Mouse (Mus musculus) lung, embryonic 15.5 days (tissue): ENCODE data around the gene Dhx8. TPM values are rescaled to one million over a fixed set of nuclear protein-coding genes. Genes with fewer than 3 reads are reported as not detected.

Source experiments
- ATAC-seq: fragments of 200-750 bp; cut with Nextera tagmentation; 2 replicates; pipeline ENCODE4 v1.8.0; 2017; ENCODE audit warnings: moderate number of reproducible peaks, borderline replicate concordance; ENCODE audit not compliant: low FRiP score, low TSS enrichment; ENCODE audit errors: extremely low read depth
- H3K27ac ChIP-seq: fragments of 300-500 bp; sonication (generic); 2 replicates; pipeline ENCODE4 v1.5.1; 2015; ENCODE audit warnings: moderate library complexity, mild to moderate bottlenecking, inconsistent platforms
- H3K27me3 ChIP-seq: fragments of 300-500 bp; sonication (generic); 2 replicates; pipeline ENCODE4 v1.6.1; 2015; ENCODE audit warnings: inconsistent platforms
- H3K36me3 ChIP-seq: fragments of 300-500 bp; sonication (generic); 2 replicates; pipeline ENCODE4 v1.6.1; 2015; ENCODE audit warnings: inconsistent platforms
- H3K4me1 ChIP-seq: fragments of 300-500 bp; sonication (generic); 2 replicates; pipeline ENCODE4 v1.6.1; 2015; ENCODE audit warnings: inconsistent platforms
- H3K4me2 ChIP-seq: fragments of 300-500 bp; sonication (generic); 2 replicates; pipeline ENCODE4 v1.6.1; 2015; ENCODE audit warnings: inconsistent platforms, mild to moderate bottlenecking, moderate library complexity
- H3K4me3 ChIP-seq: fragments of 300-500 bp; sonication (generic); 2 replicates; pipeline ENCODE4 v1.5.1; 2015; ENCODE audit warnings: mild to moderate bottlenecking, inconsistent platforms
- H3K9ac ChIP-seq: fragments of 300-500 bp; sonication (generic); 2 replicates; pipeline ENCODE4 v1.6.1; 2015; ENCODE audit warnings: inconsistent platforms
- H3K9me3 ChIP-seq: fragments of 300-500 bp; sonication (generic); 2 replicates; pipeline ENCODE4 v1.6.1; 2016; ENCODE audit warnings: inconsistent platforms
- WGBS: fragments of 180-500 bp; shearing (Covaris S2); methylation state at CpG from one replicate; pipeline ENCODE4 v1.1.7; 2015; 5-methylcytosine and 5-hydroxymethylcytosine counted together
- polyA plus RNA-seq: library from polyadenylated mRNA; unstranded; fragments of >200 nt; fragmentation: Nextera tagmentation; extraction: Ambion mirVana; gene quantifications from 2 replicates; pipeline ENCODE4 v1.2.1, GENCODE M21; 2015

Dhx8 gene
- polyA plus RNA-seq, 1 experiment from 2014 or later, result 31.2 TPM

GRCm38 (mm10) chr11:101758431-101758830, 25.7 kb downstream of the Dhx8 start:
- H3K4me1 ChIP-seq, result peaks cover 17% of the 10 kb centered on the region; the same call in 1 of the 2 replicates
- no peaks in the 10 kb centered on the region for H3K9me3 ChIP-seq
- no peaks in the 10 kb centered on the region for H3K27me3 ChIP-seq
- no peak overlapping the region for H3K4me3 ChIP-seq
- ATAC-seq, result no peak
- peak overlapping the region; percentile 71; the same call in 1 of the 2 replicates for H3K27ac ChIP-seq
- no peak overlapping the region for H3K4me2 ChIP-seq
- H3K36me3 ChIP-seq, result peaks cover 73% of the 10 kb centered on the region
- 59% methylated on average over 5 of the region's 5 CpGs for WGBS
- H3K9ac ChIP-seq, result no peak overlapping the region

- no peak overlapping the region for H3K4me3 ChIP-seq
- H3K27ac ChIP-seq, result no peak overlapping the region
- H3K9me3 ChIP-seq, result no peaks in the 10 kb centered on the region
- no peak for ATAC-seq
- H3K27me3 ChIP-seq, result no peaks in the 10 kb centered on the region
- H3K9ac ChIP-seq, result no peak overlapping the region
- H3K4me1 ChIP-seq, result peaks cover 17% of the 10 kb centered on the region; the same call in 1 of the 2 replicates
- H3K36me3 ChIP-seq, result peaks cover 70% of the 10 kb centered on the region
- WGBS, result 93% methylated on average over 3 of the region's 3 CpGs
- no peak overlapping the region for H3K4me2 ChIP-seq
Measured at GRCm38 (mm10) chr11:101759530-101759929, 26.8 kb downstream of the Dhx8 start.

GRCm38 (mm10) chr11:101763723-101764122, 31.0 kb downstream of the Dhx8 start:
- H3K4me3 ChIP-seq, result no peak overlapping the region
- ATAC-seq, result no peak

GRCm38 (mm10) chr11:101764546-101764945, 31.8 kb downstream of the Dhx8 start:
- Histone ChIP-seq H3K9me3 (no peaks in the 10 kb centered on the region), H3K4me2 (no peak overlapping the region), H3K9ac (no peak overlapping the region), H3K27me3 (no peaks in the 10 kb centered on the region), H3K36me3 (peaks cover 75% of the 10 kb centered on the region), H3K4me3 (no peak overlapping the region), H3K27ac (no peak overlapping the region), H3K4me1 (no peaks in the 10 kb centered on the region)
- no peak for ATAC-seq
- WGBS, result 94% methylated on average over 8 of the region's 8 CpGs

More at GRCm38 (mm10) chr11:101763723-101764122, 31.0 kb downstream of the Dhx8 start:
- H3K27ac ChIP-seq, result no peak overlapping the region
- 49% methylated on average over 7 of the region's 7 CpGs for WGBS
- H3K36me3 ChIP-seq, result peaks cover 80% of the 10 kb centered on the region
- no peaks in the 10 kb centered on the region for H3K9me3 ChIP-seq
- H3K4me1 ChIP-seq, result no peaks in the 10 kb centered on the region
- no peak overlapping the region for H3K9ac ChIP-seq
- H3K27me3 ChIP-seq, result no peaks in the 10 kb centered on the region
- H3K4me2 ChIP-seq, result no peak overlapping the region

- Histone ChIP-seq H3K4me2 (no peak overlapping the region), H3K27ac (no peak overlapping the region), H3K4me3 (no peak overlapping the region), H3K9ac (no peak overlapping the region), H3K27me3 (no peaks in the 10 kb centered on the region), H3K9me3 (no peaks in the 10 kb centered on the region), H3K4me1 (peaks cover 7% of the 10 kb centered on the region), H3K36me3 (peaks cover 56% of the 10 kb centered on the region)
- 70% methylated on average over 5 of the region's 5 CpGs for WGBS
- no peak for ATAC-seq
Measured at GRCm38 (mm10) chr11:101767326-101767725, 34.6 kb downstream of the Dhx8 start.

GRCm38 (mm10) chr11:101768721-101769120, 36.0 kb downstream of the Dhx8 start:
- Histone ChIP-seq H3K9me3 (no peaks in the 10 kb centered on the region), H3K4me3 (no peak overlapping the region), H3K9ac (no peak overlapping the region), H3K27ac (no peak overlapping the region), H3K36me3 (peaks cover 52% of the 10 kb centered on the region), H3K27me3 (peaks cover 5% of the 10 kb centered on the region), H3K4me2 (no peak overlapping the region), H3K4me1 (peaks cover 15% of the 10 kb centered on the region)
- WGBS, result 87% methylated on average over 6 of the region's 6 CpGs
- ATAC-seq, result no peak

- H3K9ac ChIP-seq, result no peak overlapping the region
- peaks cover 8% of the 10 kb centered on the region for H3K27me3 ChIP-seq
- H3K4me2 ChIP-seq, result no peak overlapping the region
- WGBS, result 91% methylated on average over 12 of the region's 12 CpGs
- H3K9me3 ChIP-seq, result no peaks in the 10 kb centered on the region
- no peak overlapping the region for H3K27ac ChIP-seq
- no peak for ATAC-seq
- H3K4me1 ChIP-seq, result peaks cover 15% of the 10 kb centered on the region
- H3K36me3 ChIP-seq, result peaks cover 39% of the 10 kb centered on the region
- H3K4me3 ChIP-seq, result no peak overlapping the region
Measured at GRCm38 (mm10) chr11:101770266-101770665, 37.5 kb downstream of the Dhx8 start.

GRCm38 (mm10) chr11:101772027-101772426, 39.3 kb downstream of the Dhx8 start:
- WGBS, result 10% methylated on average over 5 of the region's 5 CpGs

GRCm38 (mm10) chr11:101772449-101772848, 39.7 kb downstream of the Dhx8 start:
- peak; percentile 72; the same call in 1 of the 2 replicates for ATAC-seq
- Histone ChIP-seq H3K4me2 (peak overlapping the region; percentile 59), H3K27me3 (peaks cover 8% of the 10 kb centered on the region), H3K4me1 (peaks cover 15% of the 10 kb centered on the region), H3K27ac (no peak overlapping the region), H3K36me3 (peaks cover 18% of the 10 kb centered on the region), H3K4me3 (peak overlapping the region; percentile 27), H3K9ac (no peak overlapping the region), H3K9me3 (no peaks in the 10 kb centered on the region)
- under 1% methylated on average over 16 of the region's 16 CpGs for WGBS

More at GRCm38 (mm10) chr11:101772027-101772426, 39.3 kb downstream of the Dhx8 start:
- Histone ChIP-seq H3K4me2 (peak overlapping the region; percentile 59), H3K9ac (no peak overlapping the region), H3K27me3 (peaks cover 8% of the 10 kb centered on the region), H3K27ac (no peak overlapping the region), H3K4me1 (peaks cover 15% of the 10 kb centered on the region), H3K9me3 (no peaks in the 10 kb centered on the region), H3K4me3 (peak overlapping the region; percentile 27; the same call in 1 of the 2 replicates), H3K36me3 (peaks cover 22% of the 10 kb centered on the region)
- peak; percentile 23; the same call in 1 of the 2 replicates for ATAC-seq

- WGBS, result 73% methylated on average over 4 of the region's 4 CpGs
- no peak for ATAC-seq
- no peak overlapping the region for H3K27ac ChIP-seq
- H3K4me1 ChIP-seq, result peaks cover 13% of the 10 kb centered on the region
- no peak overlapping the region for H3K9ac ChIP-seq
- H3K4me3 ChIP-seq, result no peak overlapping the region
- H3K4me2 ChIP-seq, result no peak overlapping the region
- H3K36me3 ChIP-seq, result no peaks in the 10 kb centered on the region
- peaks cover 15% of the 10 kb centered on the region for H3K27me3 ChIP-seq
- no peaks in the 10 kb centered on the region for H3K9me3 ChIP-seq
Measured at GRCm38 (mm10) chr11:101776846-101777245, 44.1 kb downstream of the Dhx8 start.

- Histone ChIP-seq H3K4me1 (peaks cover 19% of the 10 kb centered on the region), H3K36me3 (no peaks in the 10 kb centered on the region), H3K27me3 (peaks cover 64% of the 10 kb centered on the region), H3K9me3 (no peaks in the 10 kb centered on the region), H3K9ac (no peak overlapping the region), H3K4me3 (no peak overlapping the region), H3K27ac (no peak overlapping the region), H3K4me2 (peak overlapping the region; percentile 97; the same call in 1 of the 2 replicates)
- ATAC-seq, result no peak
- 55% methylated on average over 1 of the region's 1 CpGs for WGBS
Measured at GRCm38 (mm10) chr11:101783135-101783534, 50.4 kb downstream of the Dhx8 start.

GRCm38 (mm10) chr11:101783584-101783983, 50.9 kb downstream of the Dhx8 start:
- ATAC-seq, result no peak
- H3K9ac ChIP-seq, result no peak overlapping the region
- H3K27me3 ChIP-seq, result peaks cover 69% of the 10 kb centered on the region
- WGBS, result 16% methylated on average over 9 of the region's 9 CpGs
- H3K9me3 ChIP-seq, result no peaks in the 10 kb centered on the region
- H3K4me2 ChIP-seq, result peak overlapping the region; percentile 97
- peaks cover 19% of the 10 kb centered on the region for H3K4me1 ChIP-seq
- peak overlapping the region; percentile 52 for H3K4me3 ChIP-seq
- no peaks in the 10 kb centered on the region for H3K36me3 ChIP-seq
- 0 out of 2 replicates have a peak overlapping the region, but pooled peaks have one; percentile 59 for H3K27ac ChIP-seq
